Mouse (Mus musculus) heart, adult 2 months (tissue): ENCODE measurements at regions not wholly inside any gene's neighbourhood (a gene's known extent, or its start where the extent isn't known, plus 50 kb on each side); places are given as distances from the start of the nearest gene placed in this dataset.

Experiments
- CTCF ChIP-seq: fragments of 200-600 bp; IDR thresholded peaks from 2 replicates; pipeline ENCODE4 v1.8.1; 2022; ENCODE audit warnings: antibody characterized with exemption, mild to moderate bottlenecking, moderate library complexity
- EP300 ChIP-seq: fragments of 200-500 bp; IDR thresholded peaks from 2 replicates; pipeline ENCODE4 v1.6.1; 2011; ENCODE audit warnings: low read depth, low read length, control low read depth; ENCODE audit not compliant: insufficient read depth

DNA sequence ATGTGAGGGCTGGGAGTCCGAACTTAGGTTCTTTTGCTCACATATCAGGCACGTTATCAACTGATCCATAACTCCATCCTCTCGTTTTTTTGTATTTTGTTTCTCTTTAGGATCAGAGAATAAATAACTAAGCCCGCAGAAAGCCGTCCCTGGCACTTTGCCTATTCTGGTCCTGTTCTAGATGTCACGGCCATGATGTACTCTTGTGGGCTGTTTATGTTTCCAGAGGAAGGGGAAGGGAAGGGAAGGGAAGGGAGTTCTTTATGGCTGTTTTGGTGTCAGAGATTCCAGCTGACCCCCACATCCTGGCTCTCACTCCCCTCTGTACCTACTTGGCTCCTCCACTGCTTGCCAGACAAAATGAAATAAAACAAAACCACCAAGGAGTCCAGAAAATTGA is 272.1 kb upstream of the Gadl1 start:
- TF ChIP-seq CTCF, result no peak
- no peak for TF ChIP-seq EP300
